Mouse (Mus musculus): ENCODE measurements around the gene Wwc2. TPM values are rescaled to one million over a fixed set of nuclear protein-coding genes. Genes with fewer than 3 reads are reported as not detected.

The Wwc2 gene
- total RNA-seq, 2 experiments from 2014 or later: 5.1 to 6.7 TPM

DNA sequence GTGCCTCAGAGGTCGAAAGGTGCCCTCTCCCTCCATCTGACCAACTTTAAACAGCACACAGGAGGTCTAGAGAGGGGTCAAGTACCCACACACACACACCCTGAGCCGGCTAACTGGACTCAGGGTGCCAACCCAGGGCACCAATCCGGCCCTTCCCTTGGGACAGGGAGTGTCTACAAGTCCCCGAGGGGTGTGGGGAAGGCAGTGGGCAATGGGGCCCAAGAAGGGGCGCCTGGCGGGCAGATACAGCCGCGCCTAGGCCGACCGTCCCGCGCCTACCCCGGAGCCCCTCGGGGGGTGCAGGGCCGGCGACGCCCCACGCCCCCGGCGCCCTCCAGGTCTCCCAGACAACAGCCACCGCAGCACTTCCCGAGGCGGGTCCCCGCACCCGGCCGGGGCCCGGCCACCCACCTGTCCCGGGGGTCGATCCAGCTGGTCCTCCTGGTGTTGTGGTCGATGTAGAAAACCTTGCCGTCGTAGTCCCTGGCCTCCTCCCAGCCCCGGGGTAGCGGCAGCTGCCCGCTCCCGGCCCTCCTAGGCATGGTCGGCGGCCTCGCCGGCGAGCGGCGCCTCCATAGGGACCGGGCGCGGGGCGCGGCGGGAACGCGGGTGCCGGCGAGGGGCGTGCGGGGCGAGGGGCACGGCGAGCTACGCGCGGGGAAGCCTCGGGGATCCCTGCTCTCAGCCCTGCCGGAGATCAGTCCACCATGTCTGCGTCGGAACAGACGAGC, 904 bp downstream of the Wwc2 start:
- no peak for DNase-seq (ENCODE audit: low spot score)

DNA sequence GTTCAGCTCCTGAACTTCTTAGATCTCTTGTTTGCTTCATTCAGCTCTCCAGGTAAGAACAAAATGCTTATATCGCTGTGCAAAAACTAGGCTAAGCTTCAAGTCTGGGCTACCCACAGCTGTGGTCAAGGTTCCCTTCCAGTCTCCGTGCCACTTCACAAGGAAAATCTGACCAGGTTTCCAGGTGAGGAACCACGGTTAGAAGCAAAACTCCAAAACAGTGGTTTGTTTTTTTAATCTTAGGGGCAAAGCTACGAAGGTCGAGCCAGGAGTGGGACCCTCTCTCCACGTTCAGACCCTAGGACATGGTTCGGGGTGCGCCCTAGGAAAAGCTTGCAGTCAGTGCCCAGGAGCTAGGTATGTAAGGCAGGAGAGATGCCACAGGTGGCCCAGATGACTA, 1.5 kb downstream of the Wwc2 start:
- DNase-seq (ENCODE audit: low spot score): no peak

DNA sequence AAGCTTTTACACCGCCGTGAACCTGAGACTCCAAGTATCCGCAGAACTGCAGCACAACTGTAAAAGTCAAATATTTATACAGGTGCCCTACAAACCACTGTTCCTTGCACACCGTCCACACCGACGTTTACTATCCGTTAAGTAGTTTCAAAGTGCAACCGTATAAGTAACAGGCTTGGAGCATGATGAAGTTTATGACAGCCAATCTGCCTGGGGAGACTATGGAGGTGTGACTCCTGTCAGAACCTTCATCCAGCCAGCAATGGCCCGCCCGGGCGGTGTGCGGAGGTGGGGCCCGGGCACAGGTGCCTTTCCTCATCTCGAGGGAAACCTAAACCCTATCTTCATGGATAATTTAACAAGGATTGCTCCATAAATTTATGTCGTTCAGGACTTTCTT, 2.6 kb downstream of the Wwc2 start:
- DNase-seq (ENCODE audit: low spot score): no peak

DNA sequence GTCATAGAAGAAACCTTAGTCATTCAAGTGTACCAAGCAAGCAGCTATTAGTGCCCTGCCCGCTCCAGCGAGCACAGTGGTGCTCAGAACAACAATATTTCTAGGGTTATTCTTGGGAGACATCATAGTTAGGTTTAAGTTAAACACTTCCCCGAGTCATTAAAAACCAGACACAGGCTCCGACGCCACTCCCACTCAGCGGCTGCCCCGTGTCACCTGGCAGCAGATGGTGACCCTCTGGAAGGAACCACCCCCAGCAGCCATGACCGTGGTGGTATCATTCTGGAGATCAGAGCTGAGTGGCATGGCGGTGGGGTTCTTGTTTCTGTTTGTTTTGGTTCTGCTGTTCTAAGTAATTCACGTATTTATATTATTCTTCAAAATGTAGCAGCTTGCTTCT, 5.1 kb downstream of the Wwc2 start:
- no peak for DNase-seq (ENCODE audit: low spot score)

DNA sequence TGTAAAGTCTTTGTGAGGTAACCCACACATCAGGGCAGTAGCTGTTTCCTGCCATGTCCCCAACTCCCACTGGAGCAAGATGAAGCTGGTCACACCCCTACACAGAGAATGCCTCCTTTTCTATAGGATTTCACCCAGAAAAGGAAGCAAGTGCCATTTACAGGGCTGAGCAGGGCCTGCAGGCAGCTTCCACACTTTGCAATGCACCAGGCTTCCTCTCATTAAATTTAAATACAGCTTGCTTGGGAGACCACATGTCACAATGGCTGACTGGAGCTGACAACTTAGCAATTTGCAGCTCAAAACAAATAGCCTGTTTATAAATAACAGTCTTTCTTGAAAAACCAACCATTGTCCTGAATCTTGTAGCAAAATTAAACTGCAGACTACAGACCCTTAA, 5.5 kb downstream of the Wwc2 start:
- DNase-seq (ENCODE audit: low spot score): no peak

DNA sequence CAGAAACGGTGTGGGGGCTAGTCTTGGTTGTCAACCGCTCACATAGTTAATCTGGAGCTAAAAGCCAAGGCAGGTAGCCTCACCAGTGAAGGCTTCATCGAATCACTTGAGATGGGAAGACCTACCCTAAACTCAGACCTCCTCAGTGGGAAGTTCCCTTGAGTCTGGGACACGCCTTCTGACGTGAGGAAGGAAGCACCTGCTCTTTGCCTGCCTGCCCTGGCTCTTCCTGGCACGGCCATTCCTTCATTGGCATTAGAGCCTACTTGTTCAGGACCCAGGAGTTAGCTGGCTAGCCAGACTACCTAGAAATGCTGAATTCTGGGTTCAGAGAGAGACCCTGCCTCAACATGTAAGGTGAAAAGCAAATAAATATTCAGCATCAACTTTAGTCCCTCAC, 9.6 kb downstream of the Wwc2 start:
- DNase-seq (ENCODE audit: low spot score): no peak

DNA sequence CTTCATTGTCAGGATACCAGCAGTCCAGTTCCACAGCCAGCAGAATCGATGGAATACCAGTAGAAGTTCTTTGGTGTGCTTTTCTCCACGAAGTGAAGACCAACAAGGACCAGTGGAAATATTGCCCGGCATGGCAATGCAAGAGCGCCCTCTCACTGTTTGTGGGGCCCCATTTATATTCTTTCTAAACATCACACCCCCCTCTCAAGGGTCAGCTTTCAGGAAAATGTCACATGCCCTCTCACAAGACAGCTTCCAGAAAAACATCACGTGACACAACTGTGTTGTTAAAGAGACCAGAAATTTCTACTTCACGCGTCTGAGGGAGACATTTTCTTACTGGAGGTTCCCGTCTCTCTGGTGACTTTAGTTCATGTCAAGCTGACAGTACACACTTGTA, 10.8 kb downstream of the Wwc2 start:
- no peak for DNase-seq (ENCODE audit: low spot score)

DNA sequence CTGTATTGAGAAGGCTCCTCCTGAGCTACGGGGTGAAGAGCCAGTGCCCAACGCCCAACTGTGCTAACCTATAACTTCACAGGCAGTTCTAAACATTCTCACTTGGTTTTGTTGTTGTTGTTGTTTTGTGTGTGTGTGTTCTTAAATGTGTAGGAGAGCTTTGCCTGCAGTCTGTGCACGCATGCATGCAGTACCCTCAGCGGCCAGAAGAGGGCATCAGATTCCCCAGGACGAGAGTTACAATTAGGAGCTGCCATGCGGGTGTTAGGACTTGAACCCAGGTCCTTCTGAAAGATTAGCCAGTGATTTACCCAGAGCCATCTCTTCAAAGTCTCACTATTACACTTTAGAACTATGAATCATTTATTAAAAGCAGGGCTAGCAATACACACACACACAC, 12.0 kb downstream of the Wwc2 start:
- no peak for DNase-seq (ENCODE audit: low spot score)

DNA sequence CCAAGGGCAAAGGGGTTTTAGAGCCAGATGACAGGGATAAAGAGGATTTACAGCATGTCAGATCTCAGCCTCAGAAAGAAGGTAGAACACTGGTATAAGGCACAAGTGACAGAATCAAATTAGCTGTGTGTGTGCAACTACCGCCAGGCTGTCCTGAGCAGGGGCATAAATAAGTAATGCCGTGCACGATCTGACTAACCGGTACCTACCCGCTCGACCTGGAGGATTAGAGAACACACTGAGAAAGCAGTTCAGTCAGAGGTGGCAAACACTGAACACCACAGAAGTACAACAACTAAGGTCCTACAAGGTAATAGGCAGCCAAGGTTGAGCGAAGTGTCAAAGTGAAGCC, 15.8 kb downstream of the Wwc2 start:
- DNase-seq (ENCODE audit: low spot score): no peak

DNA sequence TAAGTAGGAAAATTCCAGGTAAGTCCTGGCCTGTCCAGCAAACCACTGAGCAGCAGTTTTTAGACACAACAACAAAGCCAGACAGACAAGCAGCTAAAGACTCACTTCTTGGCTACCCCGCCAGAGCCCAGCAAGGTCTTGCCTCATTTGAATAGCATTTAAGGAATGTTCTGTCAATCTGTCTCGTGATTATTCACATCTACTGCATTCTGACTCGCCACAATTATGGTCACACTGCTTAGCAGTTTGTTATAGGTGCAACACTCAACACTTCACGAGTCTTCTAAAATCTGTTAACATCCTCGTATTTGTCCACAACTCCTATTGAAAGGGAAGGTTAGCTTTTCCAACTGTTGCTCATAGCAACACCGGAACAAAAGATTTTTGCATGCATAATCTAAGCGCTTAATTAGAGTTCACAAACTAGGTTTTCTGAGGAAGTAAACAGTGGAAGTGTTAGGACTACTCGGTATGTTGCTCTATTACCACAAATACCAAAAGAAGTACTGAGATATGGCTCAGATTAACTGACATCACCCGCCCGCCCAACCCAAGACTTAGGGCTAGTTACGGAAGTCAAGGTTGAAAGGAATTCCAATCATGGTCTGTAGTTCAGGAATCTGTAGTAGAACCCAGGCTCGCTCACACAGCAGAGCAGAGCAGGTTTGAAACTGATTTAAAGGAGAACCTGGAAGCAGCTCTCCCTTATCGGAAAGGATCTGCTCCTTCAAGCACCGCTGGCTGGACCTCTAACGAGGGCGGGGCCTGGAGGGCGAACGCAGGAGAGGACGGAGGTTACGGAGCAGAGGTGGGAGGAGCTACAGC, 16.4 kb downstream of the Wwc2 start:
- DNase-seq (ENCODE audit: low spot score): peak; percentile 70

DNA sequence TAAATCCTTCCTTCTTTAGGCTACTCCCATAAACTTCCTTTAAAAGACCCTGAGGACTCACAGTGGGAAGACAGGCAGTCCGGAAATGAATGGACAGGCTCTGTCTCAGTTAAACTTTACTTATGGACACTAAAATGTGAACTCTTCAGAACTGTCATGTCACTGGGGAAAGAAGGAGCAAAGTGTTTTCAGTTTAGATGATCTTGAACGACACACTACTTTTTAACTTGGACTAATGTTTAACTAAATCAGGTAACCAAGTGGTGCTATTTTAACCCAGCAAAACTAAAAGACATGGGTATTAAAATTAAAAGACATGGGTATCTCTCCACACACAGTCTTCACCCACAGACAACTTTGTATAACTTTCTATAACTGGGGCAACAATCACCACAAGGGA, 19.6 kb downstream of the Wwc2 start:
- DNase-seq (ENCODE audit: low spot score): no peak

DNA sequence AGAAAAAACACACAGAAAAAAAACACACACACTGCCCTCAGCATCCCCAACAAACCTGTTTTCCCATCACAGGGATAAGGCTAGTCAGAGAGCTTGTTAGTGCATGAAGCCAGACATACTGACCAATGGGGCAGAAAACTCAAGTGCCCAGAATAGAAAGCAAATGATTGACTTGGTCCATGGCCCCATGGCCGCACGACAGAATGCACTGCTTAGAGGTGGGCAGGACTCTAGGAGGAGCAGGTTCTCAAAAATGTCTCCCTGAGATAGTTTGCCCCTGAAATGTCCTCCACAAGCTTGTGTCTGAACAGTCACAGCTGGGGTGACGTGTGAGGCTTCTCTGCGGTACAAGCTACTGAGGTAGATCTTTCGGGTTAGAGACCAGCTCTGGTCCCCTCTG, 20.1 kb downstream of the Wwc2 start:
- no peak for DNase-seq (ENCODE audit: low spot score)

DNA sequence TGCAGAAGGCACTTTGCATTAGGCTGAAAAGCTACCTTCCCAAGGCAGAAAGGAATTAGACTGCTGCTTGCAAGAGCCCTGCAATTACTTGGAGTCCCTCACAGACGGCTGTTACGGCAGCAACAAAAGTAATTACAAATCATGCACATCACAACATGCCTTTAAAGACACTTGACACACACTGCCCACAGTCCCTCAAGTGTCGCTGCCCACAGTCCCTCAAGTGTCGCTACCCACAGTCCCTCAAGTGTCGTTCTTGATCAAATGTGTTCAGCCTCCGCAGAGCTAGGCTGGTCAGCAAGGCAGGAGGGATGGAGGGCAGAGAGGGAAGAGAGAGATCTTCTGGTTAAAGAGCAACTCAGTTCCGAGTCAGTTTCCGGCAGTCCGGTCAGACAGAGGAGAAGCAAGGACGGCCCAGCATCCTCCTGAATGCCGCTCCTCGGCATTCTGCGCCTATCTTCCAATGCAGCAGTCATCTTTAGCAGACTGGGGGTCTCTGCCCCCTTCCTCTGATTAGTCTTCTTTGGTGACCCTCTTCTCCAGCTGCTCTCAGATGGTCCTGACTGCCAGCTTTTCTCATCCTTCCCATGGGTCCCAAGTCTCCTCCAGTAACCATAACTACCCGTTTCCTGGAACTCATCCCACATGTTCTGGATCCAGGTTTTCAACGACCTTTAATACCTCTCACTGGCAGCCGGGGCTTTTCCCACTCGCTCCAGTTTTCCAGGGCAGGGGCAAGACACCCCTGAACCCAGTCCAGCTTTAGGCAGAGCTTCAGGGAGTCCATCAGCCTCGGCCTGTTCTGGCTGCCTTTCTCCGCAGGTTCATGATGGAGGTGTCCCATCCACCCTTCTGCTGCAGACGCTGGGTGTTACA, 23.4 kb downstream of the Wwc2 start:
- DNase-seq (ENCODE audit: low spot score): no peak

DNA sequence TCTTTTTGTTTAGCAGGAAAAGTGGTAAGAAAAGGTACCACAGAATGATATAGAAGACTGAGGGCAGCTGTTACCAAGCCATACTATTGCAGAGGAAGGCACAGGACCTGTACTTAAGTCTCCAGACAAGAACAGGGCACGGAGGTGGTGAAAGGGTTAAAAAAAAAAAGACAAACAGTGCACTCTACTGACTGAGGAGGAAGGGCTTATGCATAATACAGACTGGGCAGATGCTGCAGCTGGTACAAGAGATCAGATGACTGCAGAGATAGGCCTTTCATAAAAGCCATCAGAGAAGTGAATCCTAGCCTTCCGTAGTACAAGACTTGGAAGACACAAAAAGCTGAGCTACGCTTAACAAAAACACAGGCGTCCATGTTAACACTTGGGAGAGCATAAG, 28.2 kb downstream of the Wwc2 start:
- DNase-seq (ENCODE audit: low spot score): no peak

DNA sequence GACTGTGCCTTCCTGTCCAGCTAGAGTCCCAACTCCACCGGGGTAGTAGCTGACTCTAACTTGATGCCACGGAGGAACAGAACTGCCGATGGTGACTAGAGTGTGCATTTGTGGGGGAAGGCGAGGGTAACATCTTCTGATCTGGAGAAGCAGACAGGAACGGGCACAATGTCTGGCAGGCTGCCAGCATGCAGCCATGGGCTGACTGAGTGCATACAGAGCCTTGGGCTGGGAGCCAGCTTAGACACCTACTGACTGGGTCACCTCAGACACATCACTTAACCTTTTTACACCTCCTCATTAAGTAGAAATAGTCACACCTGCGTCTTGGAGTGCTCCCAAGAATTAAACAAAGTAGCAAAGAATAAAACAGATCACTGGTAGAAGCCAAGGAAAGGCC, 28.7 kb downstream of the Wwc2 start:
- no peak for DNase-seq (ENCODE audit: low spot score)

DNA sequence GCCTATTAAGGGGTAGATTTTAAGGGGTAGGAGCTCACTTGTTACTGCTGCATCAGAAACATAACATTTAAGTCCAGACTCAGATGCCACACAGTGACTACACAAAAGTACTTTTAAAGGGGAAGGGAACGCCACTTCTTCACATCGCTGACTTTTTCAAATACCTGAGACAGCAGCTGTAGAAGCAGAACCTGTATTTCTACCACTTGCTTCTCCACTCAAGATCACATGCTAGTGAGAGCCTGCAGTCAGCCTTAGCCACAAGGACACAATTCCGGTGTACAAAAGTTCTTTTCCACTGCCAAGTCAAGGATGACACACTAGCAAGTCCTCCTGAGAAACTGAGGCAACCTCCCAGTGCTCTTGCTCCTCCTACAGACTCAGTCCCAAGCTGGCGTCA, 33.2 kb downstream of the Wwc2 start:
- DNase-seq (ENCODE audit: low spot score): no peak

DNA sequence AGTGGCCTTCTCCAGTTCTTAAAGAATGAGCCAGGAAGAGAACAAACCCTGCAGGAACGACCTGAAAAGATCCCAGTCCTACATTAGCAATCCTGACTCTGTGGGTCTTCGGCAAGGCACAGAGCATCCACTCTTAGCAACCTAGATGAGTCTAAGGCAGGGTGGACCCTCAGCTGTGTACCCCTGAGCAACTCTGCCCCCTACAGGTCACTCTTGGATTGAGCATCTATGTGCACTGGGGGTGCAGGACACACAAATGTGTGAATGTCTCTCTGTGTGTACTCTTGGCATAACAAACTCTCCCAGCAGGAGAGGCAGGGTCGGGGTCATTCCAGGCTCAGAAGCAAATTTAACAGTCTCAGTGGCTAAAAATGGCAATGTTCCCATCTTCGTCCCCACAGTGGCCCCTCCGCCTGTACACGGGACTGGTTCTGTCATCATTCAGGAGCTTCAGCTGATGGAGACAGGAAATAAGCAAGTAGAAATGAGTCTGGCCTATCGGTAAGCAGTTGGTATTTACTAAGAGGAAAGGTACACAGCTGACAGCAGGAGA, 39.3 kb downstream of the Wwc2 start:
- no peak for DNase-seq (ENCODE audit: low spot score)

DNA sequence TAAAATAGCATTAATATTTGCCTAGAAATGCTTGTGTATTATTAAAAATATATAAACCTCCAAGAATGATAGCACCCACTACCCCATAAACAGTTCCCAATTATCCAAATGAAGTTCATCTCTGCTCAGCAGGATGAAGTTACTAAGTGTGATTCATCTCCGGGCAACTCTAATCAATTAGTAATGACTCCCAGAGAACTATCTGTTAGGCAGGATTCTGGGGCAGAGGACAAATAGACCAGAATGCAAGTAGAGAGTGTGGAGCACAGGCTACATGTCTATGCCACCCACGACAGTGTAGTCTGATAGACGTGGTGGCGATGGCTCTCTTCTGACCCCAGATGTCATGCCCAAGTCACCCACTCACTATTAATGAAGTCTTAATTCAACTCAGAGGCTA, 41.9 kb downstream of the Wwc2 start:
- no peak for DNase-seq (ENCODE audit: low spot score)

DNA sequence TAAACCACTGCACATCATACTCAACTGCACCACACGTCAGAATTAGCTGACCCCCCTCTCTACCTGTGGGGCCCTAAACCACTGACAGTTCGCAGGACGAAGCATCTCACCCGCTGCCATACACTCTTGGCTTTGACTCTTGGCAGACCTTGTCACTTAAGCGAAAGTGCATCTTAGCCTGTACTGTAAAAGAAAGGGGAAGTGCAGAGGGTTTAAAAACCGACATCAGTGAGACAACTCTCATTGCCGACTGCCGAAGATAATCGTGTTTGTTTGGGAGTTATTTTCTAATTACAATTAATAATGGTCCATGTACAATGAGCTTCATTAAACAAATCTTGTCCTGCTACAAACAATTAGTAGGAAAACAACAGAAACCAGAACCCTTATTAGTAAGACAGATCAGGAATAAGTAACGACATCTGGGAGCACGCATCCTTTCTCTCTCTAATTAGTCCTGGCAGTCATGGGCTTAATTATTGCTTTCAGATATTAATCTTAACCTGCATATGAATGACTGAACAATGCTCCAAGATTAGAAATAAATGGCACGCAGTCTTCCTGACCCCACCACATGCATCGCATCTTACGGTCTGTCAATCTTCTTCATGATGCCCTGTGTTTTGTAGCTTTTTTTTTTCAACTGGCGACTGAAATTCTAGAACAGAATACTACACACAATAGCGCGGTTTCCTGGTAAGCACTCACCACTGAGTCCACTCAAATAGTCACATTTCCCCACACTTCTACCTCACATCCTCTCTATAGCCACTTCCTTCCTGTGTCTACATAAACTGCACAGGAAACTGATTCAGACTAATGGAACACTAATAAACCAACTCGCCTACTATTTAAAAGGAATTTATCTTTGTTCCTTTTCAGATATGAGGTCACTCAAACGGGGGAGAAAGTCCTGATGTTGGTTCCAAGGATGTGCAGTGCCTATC, 42.8 kb downstream of the Wwc2 start:
- DNase-seq (ENCODE audit: low spot score): no peak

DNA sequence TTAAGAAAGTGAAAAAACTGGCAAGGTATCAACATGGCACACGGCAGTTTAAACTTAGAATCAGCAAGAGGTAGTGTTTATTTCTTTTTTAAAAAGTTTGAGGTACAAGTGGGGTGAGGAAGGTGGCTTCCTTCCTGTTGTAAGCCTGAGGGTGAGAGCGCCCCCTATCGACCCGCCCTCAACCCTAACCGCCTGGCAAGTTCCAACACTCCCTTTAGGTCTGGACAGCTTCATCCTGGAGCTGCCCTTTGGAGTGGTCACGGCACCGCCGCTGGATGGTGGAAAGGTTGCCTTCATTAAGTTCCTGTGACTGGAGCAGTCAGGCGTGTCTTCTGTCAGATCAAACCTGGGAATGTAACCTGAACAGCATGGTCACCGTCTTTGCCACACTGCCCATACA, 47.7 kb downstream of the Wwc2 start:
- no peak for DNase-seq (ENCODE audit: low spot score)

DNA sequence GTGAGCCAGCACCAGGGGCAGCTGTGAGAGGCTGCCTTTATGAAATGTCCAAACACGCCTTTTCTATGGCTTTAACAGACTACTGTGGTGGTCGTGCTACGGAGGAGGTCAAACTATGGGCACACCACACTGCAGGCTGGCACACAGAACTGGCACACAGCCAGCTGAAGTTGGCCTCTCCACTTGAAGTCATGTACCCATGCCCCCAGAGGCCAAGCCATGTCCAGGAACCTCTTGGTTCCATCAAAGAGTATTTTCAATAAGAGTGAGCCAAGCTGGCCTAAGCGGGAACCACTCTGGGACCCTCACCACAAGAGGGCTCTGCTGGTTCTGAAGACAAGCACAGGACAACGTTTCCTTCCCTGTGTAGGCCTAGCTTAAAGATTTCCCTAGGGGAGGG, 49.7 kb downstream of the Wwc2 start:
- no peak for DNase-seq (ENCODE audit: low spot score)

Data from gastrocnemius, adult 18-20 months (tissue).